Mouse (Mus musculus): Measurements from ENCODE around the gene Foxj2.

Foxj2 gene

GRCm38 (mm10) chr6:122813640-122814039, 6.1 kb upstream of the Foxj2 start:
- no peak for DNase-seq (ENCODE audit: low spot score in 2 of 2)

- DNase-seq (ENCODE audit: low spot score in 2 of 2): peak; percentile 29 to 76
These were observed 521 bp downstream of the Foxj2 start for GRCm38 (mm10) chr6:122820071-122820798.

- DNase-seq (ENCODE audit: low spot score in 2 of 2): peak in 1 of 2 experiments; percentile 26
These were observed 1.3 kb downstream of the Foxj2 start for GRCm38 (mm10) chr6:122820799-122821650.

GRCm38 (mm10) chr6:122821822-122822221, 2.1 kb downstream of the Foxj2 start:
- no peak for DNase-seq (ENCODE audit: low spot score in 2 of 2)

GRCm38 (mm10) chr6:122824086-122824485, 4.4 kb downstream of the Foxj2 start:
- no peak for DNase-seq (ENCODE audit: low spot score in 2 of 2)

- DNase-seq (ENCODE audit: low spot score in 2 of 2): no peak
These were observed 5.5 kb downstream of the Foxj2 start for GRCm38 (mm10) chr6:122825166-122825565.

GRCm38 (mm10) chr6:122825923-122826742, 6.4 kb downstream of the Foxj2 start:
- peak; percentile 52 to 76 for DNase-seq (ENCODE audit: low spot score in 2 of 2)

- peak; percentile 54 to 77 for DNase-seq (ENCODE audit: low spot score in 2 of 2)
These were observed 8.4 kb downstream of the Foxj2 start for GRCm38 (mm10) chr6:122828086-122828485.

- no peak for DNase-seq (ENCODE audit: low spot score in 2 of 2)
These were observed 13.2 kb downstream of the Foxj2 start for GRCm38 (mm10) chr6:122832880-122833279.

- peak; percentile 65 to 82 for DNase-seq (ENCODE audit: low spot score in 2 of 2)
These were observed 14.7 kb downstream of the Foxj2 start for GRCm38 (mm10) chr6:122834365-122834764.

- no peak for DNase-seq (ENCODE audit: low spot score in 2 of 2)
These were observed 17.3 kb downstream of the Foxj2 start for GRCm38 (mm10) chr6:122836974-122837373.

- DNase-seq (ENCODE audit: low spot score in 2 of 2): no peak
These were observed 17.8 kb downstream of the Foxj2 start for GRCm38 (mm10) chr6:122837539-122837938.

- DNase-seq (ENCODE audit: low spot score in 2 of 2): no peak
These were observed 24.0 kb downstream of the Foxj2 start for GRCm38 (mm10) chr6:122843759-122844158.

GRCm38 (mm10) chr6:122852696-122853095, 33.0 kb downstream of the Foxj2 start:
- DNase-seq (ENCODE audit: low spot score in 2 of 2): no peak

- DNase-seq (ENCODE audit: low spot score in 2 of 2): no peak
These were observed 34.8 kb downstream of the Foxj2 start for GRCm38 (mm10) chr6:122854552-122854951.

GRCm38 (mm10) chr6:122855955-122856354, 36.2 kb downstream of the Foxj2 start, which contains the start of gene C3ar1:
Gene C3ar1, minus strand, starts transcription at chr6:122856161.
- DNase-seq (ENCODE audit: low spot score in 2 of 2): no peak

- no peak for DNase-seq (ENCODE audit: low spot score in 2 of 2)
These were observed 42.7 kb downstream of the Foxj2 start for GRCm38 (mm10) chr6:122862434-122862833.

GRCm38 (mm10) chr6:122862871-122863270, 43.2 kb downstream of the Foxj2 start:
- no peak for DNase-seq (ENCODE audit: low spot score in 2 of 2)

- DNase-seq (ENCODE audit: low spot score in 2 of 2): no peak
These were observed 48.2 kb downstream of the Foxj2 start for GRCm38 (mm10) chr6:122867914-122868313.

GRCm38 (mm10) chr6:122869846-122870245, 50.1 kb downstream of the Foxj2 start:
- DNase-seq (ENCODE audit: low spot score in 2 of 2): no peak

GRCm38 (mm10) chr6:122872800-122873199, 53.1 kb downstream of the Foxj2 start:
- peak in 1 of 2 experiments; percentile 32 for DNase-seq (ENCODE audit: low spot score in 2 of 2)
